Mouse (Mus musculus): Measurements from ENCODE around the gene Sspn. TPM values are rescaled to one million over a fixed set of nuclear protein-coding genes. Genes with fewer than 3 reads are reported as not detected.
A peak's percentile ranks its signal among the peaks of the same experiment; 100 is the strongest.

Gene Sspn
- polyA plus RNA-seq, 1 experiment from 2014 or later: 4.8 TPM

DNA sequence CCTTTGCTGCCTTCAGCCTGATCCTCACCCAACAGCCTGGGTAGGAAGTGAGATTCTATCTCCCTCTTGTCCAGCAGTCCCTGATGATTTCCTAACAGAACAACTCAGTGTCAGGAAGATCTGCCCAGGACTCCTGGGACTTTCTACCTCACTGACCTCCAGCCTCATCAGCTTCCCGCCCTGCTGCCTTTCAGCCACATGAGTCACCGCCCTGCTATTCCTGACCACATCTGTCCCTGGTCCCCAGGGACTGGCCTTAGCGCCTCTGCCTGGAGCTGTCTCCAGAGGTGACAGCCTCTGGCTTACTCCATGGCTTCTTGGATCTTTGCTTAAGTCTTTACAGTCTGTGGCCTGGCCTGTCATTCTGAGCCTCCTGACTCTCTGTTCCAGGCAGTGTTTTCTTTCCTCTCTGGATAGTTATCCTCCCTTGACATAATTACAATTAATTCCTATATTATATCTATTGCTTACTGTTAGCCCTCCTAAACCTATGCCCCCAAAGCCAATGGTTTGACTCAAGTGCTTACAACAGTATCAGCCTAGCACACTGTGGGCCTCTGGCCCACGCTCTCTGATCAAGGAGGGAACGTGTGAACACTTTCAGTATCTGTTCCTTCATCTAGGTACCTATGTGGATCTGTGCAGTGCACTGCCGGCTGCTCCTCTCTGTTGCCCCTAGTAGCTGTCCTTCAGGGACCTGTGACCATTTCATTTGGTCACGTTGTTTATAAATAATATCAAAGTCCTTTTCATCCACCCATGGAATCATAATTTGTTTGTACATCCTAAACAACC is 25.1 kb upstream of the Sspn start:
- Histone ChIP-seq H3K9ac (no peak overlapping the region), H3K4me1 (replicated peaks) (no peaks in the 10 kb centered on the region), H3K9me3 (no peaks in the 10 kb centered on the region), H3K36me3 (no peaks in the 10 kb centered on the region), H3K4me2 (no peak overlapping the region), H3K27me3 (no peaks in the 10 kb centered on the region), H3K27ac (replicated peaks) (no peak overlapping the region), H3K4me3 (no peak overlapping the region)
- WGBS: 74% methylated on average over 7 of the region's 7 CpGs
- ATAC-seq (ENCODE audit: low FRiP score, low read depth): no peak

GRCm38 (mm10) chr6:145909943-145910342 is 21.5 kb upstream of the Sspn start:
- H3K4me2 ChIP-seq: no peak overlapping the region
- no peaks in the 10 kb centered on the region for H3K36me3 ChIP-seq
- no peak overlapping the region for H3K4me3 ChIP-seq
- no peak overlapping the region for H3K9ac ChIP-seq
- ATAC-seq (ENCODE audit: low FRiP score, low read depth): no peak
- H3K4me1 ChIP-seq (replicated peaks): no peaks in the 10 kb centered on the region
- no peak overlapping the region for H3K27ac ChIP-seq (replicated peaks)
- 76% methylated on average over 4 of the region's 4 CpGs for WGBS
- H3K27me3 ChIP-seq: no peaks in the 10 kb centered on the region
- H3K9me3 ChIP-seq: no peaks in the 10 kb centered on the region

- Histone ChIP-seq H3K27ac (replicated peaks) (no peak overlapping the region), H3K36me3 (no peaks in the 10 kb centered on the region), H3K4me1 (replicated peaks) (no peaks in the 10 kb centered on the region), H3K9me3 (no peaks in the 10 kb centered on the region), H3K4me2 (no peak overlapping the region), H3K4me3 (no peak overlapping the region), H3K27me3 (no peaks in the 10 kb centered on the region), H3K9ac (no peak overlapping the region)
- 61% methylated on average over 3 of the region's 3 CpGs for WGBS
- ATAC-seq (ENCODE audit: low FRiP score, low read depth): no peak
These were observed 20.7 kb upstream of the Sspn start for GRCm38 (mm10) chr6:145910469-145911426.

GRCm38 (mm10) chr6:145912232-145912631 is 19.2 kb upstream of the Sspn start:
- no peak for ATAC-seq (ENCODE audit: low FRiP score, low read depth)
- no peaks in the 10 kb centered on the region for H3K36me3 ChIP-seq
- H3K27ac ChIP-seq (replicated peaks): no peak overlapping the region
- H3K4me1 ChIP-seq (replicated peaks): no peaks in the 10 kb centered on the region
- H3K27me3 ChIP-seq: no peaks in the 10 kb centered on the region
- H3K9ac ChIP-seq: no peak overlapping the region
- no peaks in the 10 kb centered on the region for H3K9me3 ChIP-seq
- H3K4me2 ChIP-seq: no peak overlapping the region
- no peak overlapping the region for H3K4me3 ChIP-seq

- Histone ChIP-seq H3K9ac (no peak overlapping the region), H3K4me1 (replicated peaks) (no peaks in the 10 kb centered on the region), H3K36me3 (no peaks in the 10 kb centered on the region), H3K9me3 (no peaks in the 10 kb centered on the region), H3K27ac (replicated peaks) (no peak overlapping the region), H3K4me2 (no peak overlapping the region), H3K27me3 (no peaks in the 10 kb centered on the region), H3K4me3 (no peak overlapping the region)
- WGBS: 96% methylated on average over 2 of the region's 2 CpGs
- no peak for ATAC-seq (ENCODE audit: low FRiP score, low read depth)
These were observed 16.0 kb upstream of the Sspn start for GRCm38 (mm10) chr6:145915435-145915834.

GRCm38 (mm10) chr6:145916401-145916800 is 15.0 kb upstream of the Sspn start:
- Histone ChIP-seq H3K9ac (no peak overlapping the region), H3K9me3 (no peaks in the 10 kb centered on the region), H3K4me3 (no peak overlapping the region), H3K27ac (replicated peaks) (no peak overlapping the region), H3K36me3 (no peaks in the 10 kb centered on the region), H3K4me1 (replicated peaks) (no peaks in the 10 kb centered on the region), H3K27me3 (no peaks in the 10 kb centered on the region), H3K4me2 (no peak overlapping the region)
- WGBS: 60% methylated on average over 6 of the region's 6 CpGs
- ATAC-seq (ENCODE audit: low FRiP score, low read depth): no peak

DNA sequence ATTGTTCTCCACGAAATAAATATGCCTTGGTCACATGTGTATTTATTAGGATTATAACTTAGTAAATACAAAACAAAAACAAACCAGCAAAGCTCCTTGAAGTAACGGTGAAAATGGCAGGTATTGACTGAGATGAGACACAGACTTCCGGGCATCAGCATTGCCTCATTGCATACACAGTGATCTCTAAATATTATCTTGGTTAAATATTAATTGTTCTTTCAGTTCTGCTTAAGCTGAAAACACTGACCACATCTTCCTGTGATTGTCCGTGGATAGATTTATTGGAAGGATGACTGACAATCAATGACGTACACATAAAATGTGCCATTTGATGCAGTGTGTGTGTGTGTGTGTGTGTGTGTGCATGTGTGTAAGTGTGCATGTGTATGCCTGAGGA is 13.2 kb upstream of the Sspn start:
- Histone ChIP-seq H3K4me2 (no peak overlapping the region), H3K27me3 (no peaks in the 10 kb centered on the region), H3K27ac (replicated peaks) (no peak overlapping the region), H3K9ac (no peak overlapping the region), H3K4me3 (no peak overlapping the region), H3K9me3 (no peaks in the 10 kb centered on the region), H3K36me3 (no peaks in the 10 kb centered on the region), H3K4me1 (replicated peaks) (no peaks in the 10 kb centered on the region)
- WGBS: 89% methylated on average over 5 of the region's 5 CpGs
- no peak for ATAC-seq (ENCODE audit: low FRiP score, low read depth)

GRCm38 (mm10) chr6:145923594-145923993 is 7.8 kb upstream of the Sspn start:
- Histone ChIP-seq H3K36me3 (no peaks in the 10 kb centered on the region), H3K9ac (no peak overlapping the region), H3K27me3 (no peaks in the 10 kb centered on the region), H3K9me3 (no peaks in the 10 kb centered on the region), H3K4me3 (no peak overlapping the region), H3K27ac (replicated peaks) (no peak overlapping the region), H3K4me1 (replicated peaks) (no peaks in the 10 kb centered on the region), H3K4me2 (no peak overlapping the region)
- 89% methylated on average over 6 of the region's 6 CpGs for WGBS
- ATAC-seq (ENCODE audit: low FRiP score, low read depth): no peak

GRCm38 (mm10) chr6:145934001-145934696 is 2.7 kb downstream of the Sspn start:
- no peaks in the 10 kb centered on the region for H3K27me3 ChIP-seq
- peaks cover 16% of the 10 kb centered on the region for H3K4me1 ChIP-seq (replicated peaks)
- H3K4me3 ChIP-seq: peak overlapping the region; percentile 46
- H3K4me2 ChIP-seq: peak overlapping the region; percentile 78
- H3K27ac ChIP-seq (replicated peaks): peak overlapping the region; percentile 92
- no peaks in the 10 kb centered on the region for H3K9me3 ChIP-seq
- no peaks in the 10 kb centered on the region for H3K36me3 ChIP-seq
- WGBS: 2% methylated on average over 28 of the region's 28 CpGs
- peak overlapping the region; percentile 74 for H3K9ac ChIP-seq
- ATAC-seq (ENCODE audit: low FRiP score, low read depth): peak; percentile 95

GRCm38 (mm10) chr6:145934697-145935240 is 3.3 kb downstream of the Sspn start:
- no peaks in the 10 kb centered on the region for H3K27me3 ChIP-seq
- H3K27ac ChIP-seq (replicated peaks): peak overlapping the region; percentile 92
- H3K4me2 ChIP-seq: peak overlapping the region; percentile 78
- H3K4me1 ChIP-seq (replicated peaks): peaks cover 16% of the 10 kb centered on the region
- peak overlapping the region; percentile 74 for H3K9ac ChIP-seq
- no peaks in the 10 kb centered on the region for H3K36me3 ChIP-seq
- H3K4me3 ChIP-seq: peak overlapping the region; percentile 46
- H3K9me3 ChIP-seq: no peaks in the 10 kb centered on the region
- WGBS: 74% methylated on average over 9 of the region's 9 CpGs
- ATAC-seq (ENCODE audit: low FRiP score, low read depth): peak; percentile 57

DNA sequence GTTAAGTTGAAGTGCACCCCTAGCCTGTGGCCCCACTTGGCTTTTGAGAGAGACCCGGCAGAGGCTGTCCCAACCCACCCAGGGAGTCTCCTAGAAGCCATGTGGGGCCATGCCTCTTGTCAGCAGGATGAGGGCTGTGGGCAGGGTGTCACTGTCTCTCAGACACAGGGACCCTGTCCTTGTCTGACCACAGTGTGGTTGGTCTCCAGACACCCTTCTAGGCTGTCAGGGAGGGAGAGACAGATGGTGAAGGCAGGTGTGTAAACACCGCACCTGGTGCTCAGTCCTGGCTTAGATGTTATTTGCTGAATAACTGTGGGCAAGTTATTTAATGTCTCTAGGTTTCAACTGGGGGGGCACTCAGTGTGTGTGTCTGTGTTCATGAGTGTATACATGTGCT is 4.5 kb downstream of the Sspn start:
- no peak overlapping the region for H3K4me3 ChIP-seq
- H3K27me3 ChIP-seq: no peaks in the 10 kb centered on the region
- no peak overlapping the region for H3K9ac ChIP-seq
- no peak overlapping the region for H3K4me2 ChIP-seq
- H3K9me3 ChIP-seq: no peaks in the 10 kb centered on the region
- 77% methylated on average over 2 of the region's 2 CpGs for WGBS
- H3K4me1 ChIP-seq (replicated peaks): peaks cover 16% of the 10 kb centered on the region
- H3K27ac ChIP-seq (replicated peaks): no peak overlapping the region
- H3K36me3 ChIP-seq: no peaks in the 10 kb centered on the region
- ATAC-seq (ENCODE audit: low FRiP score, low read depth): no peak
